Comparison of ENCODE assay signal across 15 mouse cellular contexts in the genomic region with DNA sequence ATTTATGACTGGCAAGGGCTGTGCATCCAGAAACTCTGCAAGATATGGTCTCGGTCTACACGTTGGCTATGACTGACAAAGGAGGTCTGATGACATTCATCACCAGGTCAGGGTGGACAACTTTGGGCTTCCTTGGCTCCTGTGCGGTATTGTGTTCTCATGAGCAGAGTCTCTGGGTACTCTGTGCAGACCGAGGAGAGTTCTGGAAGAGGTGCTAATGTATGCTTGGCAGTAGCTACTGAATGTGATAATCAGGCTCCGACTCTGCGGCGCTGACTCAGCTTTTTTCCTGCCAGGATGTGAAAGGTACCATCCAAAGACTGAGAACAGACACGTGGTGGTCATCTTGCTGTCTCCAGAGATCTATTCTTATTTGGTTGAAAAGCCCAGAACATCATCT.
DNase-seq lines count a peak whose midpoint lies in the region; ATAC-seq lines count a peak whose summit lies in the region.
"Had no signal": no experiment of that assay in that cellular context is flagged by ENCODE, and none has a peak within 500 bp of the region (broad histone marks: within the 10 kb centered on the region; RNA-seq: fewer than 3 reads in every experiment).

No protein-coding gene starts in this region.

- peak; percentile 22; the same call in 1 of the 2 replicates for ATAC-seq in forebrain, embryonic 14.5 days
- ATAC-seq in erythroid progenitor cell, adult 5-6 weeks (replicated peaks; ENCODE audit: low FRiP score, poor library complexity, severe bottlenecking) = no peak

- H3K9me3 ChIP-seq in forebrain, embryonic 14.5 days (replicated peaks; ENCODE audit: control insufficient read depth, low read length) = no peaks in the 10 kb centered on the region
- no peaks in the 10 kb centered on the region for H3K9me3 ChIP-seq in forebrain, embryonic 10.5 days
- H3K9me3 ChIP-seq: hindbrain, embryonic 13.5 days; limb, embryonic 12.5 days; neural tube, embryonic 15.5 days; stomach, embryonic 15.5 days had no signal

- 0 out of 2 replicates have a peak, but pooled peaks cover 4% of the 10 kb centered on the region for H3K27me3 ChIP-seq in forebrain, embryonic 14.5 days (replicated peaks; ENCODE audit: control insufficient read depth, insufficient read depth, low read length)
- peaks cover 6% of the 10 kb centered on the region for H3K27me3 ChIP-seq in forebrain, embryonic 10.5 days (ENCODE audit: poor library complexity, severe bottlenecking)
- H3K27me3 ChIP-seq: limb, embryonic 12.5 days; neural tube, embryonic 15.5 days; stomach, embryonic 15.5 days had no signal

- H3K4me1 ChIP-seq in forebrain, embryonic 14.5 days (ENCODE audit: control insufficient read depth, insufficient read depth, low read length) = no peaks in the 10 kb centered on the region; the same call in 1 of the 2 replicates
- peaks cover 30% of the 10 kb centered on the region for H3K4me1 ChIP-seq in forebrain, embryonic 10.5 days
- H3K4me1 ChIP-seq: stomach, embryonic 15.5 days had no signal

- no peak overlapping the region for H3K4me2 ChIP-seq in forebrain, embryonic 14.5 days (ENCODE audit: low read length)

- H3K36me3 ChIP-seq in forebrain, embryonic 14.5 days (ENCODE audit: control insufficient read depth, insufficient read depth, low read length) = no peaks in the 10 kb centered on the region
- no peaks in the 10 kb centered on the region for H3K36me3 ChIP-seq in forebrain, embryonic 10.5 days (replicated peaks)
- H3K36me3 ChIP-seq: hindbrain, embryonic 13.5 days; limb, embryonic 12.5 days; neural tube, embryonic 15.5 days; stomach, embryonic 15.5 days had no signal

- DNase-seq in forebrain, embryonic 14.5 days (ENCODE audit: low spot score) = peak; percentile 58
- DNase-seq in forebrain, embryonic 10.5 days (ENCODE audit: extremely low spot score, low spot score) = no peak
- peak; percentile 57 for DNase-seq in layer of hippocampus, adult 9-11 months
- no peak for DNase-seq in layer of hippocampus, adult 9-10 months (ENCODE audit: low spot score)
- DNase-seq in brain, adult 2 months (ENCODE audit: low read depth, low spot score) = peak; percentile 76
- DNase-seq in layer of hippocampus, postnatal 14 days (ENCODE audit: low spot score in 2 of 2) = peak; percentile 39 to 52
- DNase-seq in adipocyte (ENCODE audit: low spot score) = no peak
- DNase-seq: B cell, adult 2 months; cerebellum, adult 8-10 months; lung, adult 2 months had no signal

- H3K9ac ChIP-seq in forebrain, embryonic 14.5 days (ENCODE audit: low read length) = no peak overlapping the region
- H3K9ac ChIP-seq: hindbrain, embryonic 13.5 days; limb, embryonic 12.5 days; neural tube, embryonic 15.5 days; stomach, embryonic 15.5 days had no signal

- no peak overlapping the region for H3K27ac ChIP-seq in forebrain, embryonic 14.5 days (ENCODE audit: low read depth, low read length)
- no peak overlapping the region for H3K27ac ChIP-seq in forebrain, embryonic 10.5 days
- H3K27ac ChIP-seq: hindbrain, embryonic 13.5 days had no signal

- no peak overlapping the region for H3K4me3 ChIP-seq in forebrain, embryonic 14.5 days (ENCODE audit: low read depth, low read length)
- no peak overlapping the region for H3K4me3 ChIP-seq in forebrain, embryonic 10.5 days
- H3K4me3 ChIP-seq: neural tube, embryonic 15.5 days had no signal

- WGBS in forebrain, embryonic 14.5 days = 76% methylated on average over 8 of the region's 8 CpGs
- 94% methylated on average over 8 of the region's 8 CpGs for WGBS in forebrain, embryonic 10.5 days

Comparison
In these comparisons a context has a peak if more than half of its experiments do, and no peak if none do; other contexts are left out.
1. DNase-seq: peak in forebrain, embryonic 14.5 days (single experiment), layer of hippocampus, adult 9-11 months (single experiment), brain, adult 2 months (single experiment) and layer of hippocampus, postnatal 14 days (2 of 2); none in forebrain, embryonic 10.5 days (single experiment), layer of hippocampus, adult 9-10 months (single experiment) and adipocyte (single experiment).